Mouse (Mus musculus) liver, embryonic 11.5 days (tissue): ENCODE measurements at regions not wholly inside any gene's neighbourhood (a gene's known extent, or its start where the extent isn't known, plus 50 kb on each side); places are given as distances from the start of the nearest gene placed in this dataset.

Experiments used
- ATAC-seq: fragments of 200-750 bp; cut with Nextera tagmentation; replicated peaks from 2 replicates; pipeline ENCODE4 v1.8.0; 2017; ENCODE audit warnings: moderate number of reproducible peaks, mild to moderate bottlenecking, moderate TSS enrichment, moderate library complexity; ENCODE audit not compliant: low FRiP score
- DNase-seq: peaks from one replicate; pipeline ENCODE4 v3.0.0-alpha.2; 2017; ENCODE audit warnings: low spot score
- H3K27ac ChIP-seq: fragments of 300-500 bp; sonication (generic); 2 replicates; pipeline ENCODE4 v1.5.1; 2014; ENCODE audit warnings: mild to moderate bottlenecking, low read depth, low read length, control low read depth
- H3K27me3 ChIP-seq: fragments of 300-500 bp; sonication (generic); replicated peaks from 2 replicates; pipeline ENCODE4 v1.6.1; 2014; ENCODE audit warnings: low read length, mixed read lengths; ENCODE audit not compliant: control insufficient read depth, insufficient read depth
- H3K36me3 ChIP-seq: fragments of 300-500 bp; sonication (generic); 2 replicates; pipeline ENCODE4 v1.6.1; 2014; ENCODE audit warnings: mild to moderate bottlenecking, low read length, moderate library complexity, mixed read lengths; ENCODE audit not compliant: control insufficient read depth, insufficient read depth
- H3K4me1 ChIP-seq: fragments of 300-500 bp; sonication (generic); replicated peaks from 2 replicates; pipeline ENCODE4 v1.6.1; 2014; ENCODE audit warnings: low read length, mixed read lengths; ENCODE audit not compliant: control insufficient read depth, insufficient read depth
- H3K4me2 ChIP-seq: fragments of 300-500 bp; sonication (generic); 2 replicates; pipeline ENCODE4 v1.6.1; 2014; ENCODE audit warnings: mild to moderate bottlenecking, control low read depth, moderate library complexity
- H3K4me3 ChIP-seq: fragments of 300-500 bp; sonication (generic); 2 replicates; pipeline ENCODE4 v1.5.1; 2014; ENCODE audit warnings: low read depth, low read length, control low read depth
- H3K9ac ChIP-seq: fragments of 300-500 bp; sonication (generic); 2 replicates; pipeline ENCODE4 v1.6.1; 2014; ENCODE audit warnings: low read depth, low read length, control low read depth
- H3K9me3 ChIP-seq: fragments of 300-500 bp; sonication (generic); 2 replicates; pipeline ENCODE4 v1.6.1; 2016; ENCODE audit warnings: low read length, inconsistent platforms, mixed read lengths; ENCODE audit not compliant: control insufficient read depth
- WGBS: fragments of 180-500 bp; shearing (Covaris S2); extraction: QIAGEN DNeasy Blood & Tissue Kit; methylation state at CpG from one replicate; pipeline ENCODE4 v1.1.7; 2014; 5-methylcytosine and 5-hydroxymethylcytosine counted together

GRCm38 (mm10) chr3:38820787-38821186, 66.0 kb upstream of the Fat4 start:
- no peaks in the 10 kb centered on the region for H3K36me3 ChIP-seq
- WGBS: 69% methylated on average over 9 of the region's 9 CpGs
- H3K4me3 ChIP-seq: no peak overlapping the region
- no peaks in the 10 kb centered on the region for H3K4me1 ChIP-seq
- H3K4me2 ChIP-seq: no peak overlapping the region
- no peaks in the 10 kb centered on the region for H3K27me3 ChIP-seq
- no peaks in the 10 kb centered on the region for H3K9me3 ChIP-seq
- no peak overlapping the region for H3K9ac ChIP-seq
- ATAC-seq (no peak), DNase-seq (no peak)
- no peak overlapping the region for H3K27ac ChIP-seq

- WGBS: 86% methylated on average over 7 of the region's 7 CpGs
- Histone ChIP-seq H3K4me2 (no peak overlapping the region), H3K4me3 (no peak overlapping the region), H3K9ac (no peak overlapping the region), H3K27me3 (no peaks in the 10 kb centered on the region), H3K36me3 (no peaks in the 10 kb centered on the region), H3K4me1 (no peaks in the 10 kb centered on the region), H3K27ac (no peak overlapping the region), H3K9me3 (no peaks in the 10 kb centered on the region)
- ATAC-seq (no peak), DNase-seq (no peak)
Observed at GRCm38 (mm10) chr3:38820315-38820714, 66.4 kb upstream of the Fat4 start.

GRCm38 (mm10) chr3:38817651-38818050, 69.1 kb upstream of the Fat4 start:
- Histone ChIP-seq H3K4me2 (no peak overlapping the region), H3K27ac (no peak overlapping the region), H3K36me3 (no peaks in the 10 kb centered on the region), H3K4me1 (no peaks in the 10 kb centered on the region), H3K27me3 (no peaks in the 10 kb centered on the region), H3K9ac (no peak overlapping the region), H3K9me3 (no peaks in the 10 kb centered on the region), H3K4me3 (no peak overlapping the region)
- ATAC-seq (no peak), DNase-seq (no peak)
- WGBS: 84% methylated on average over 5 of the region's 5 CpGs

- H3K4me1 ChIP-seq: no peaks in the 10 kb centered on the region
- no peak overlapping the region for H3K4me2 ChIP-seq
- 83% methylated on average over 4 of the region's 4 CpGs for WGBS
Observed at GRCm38 (mm10) chr3:38812457-38812856, 74.3 kb upstream of the Fat4 start.

GRCm38 (mm10) chr3:38811635-38812034, 75.1 kb upstream of the Fat4 start:
- Histone ChIP-seq H3K36me3 (no peaks in the 10 kb centered on the region), H3K9me3 (no peaks in the 10 kb centered on the region), H3K4me1 (no peaks in the 10 kb centered on the region), H3K27ac (no peak overlapping the region), H3K9ac (no peak overlapping the region), H3K4me2 (no peak overlapping the region), H3K27me3 (no peaks in the 10 kb centered on the region), H3K4me3 (no peak overlapping the region)
- 78% methylated on average over 8 of the region's 8 CpGs for WGBS
- DNase-seq (no peak), ATAC-seq (no peak)

More at GRCm38 (mm10) chr3:38812457-38812856, 74.3 kb upstream of the Fat4 start:
- Histone ChIP-seq H3K9ac (no peak overlapping the region), H3K4me3 (no peak overlapping the region), H3K9me3 (no peaks in the 10 kb centered on the region), H3K36me3 (no peaks in the 10 kb centered on the region), H3K27ac (no peak overlapping the region), H3K27me3 (no peaks in the 10 kb centered on the region)
- ATAC-seq (no peak), DNase-seq (no peak)

GRCm38 (mm10) chr3:38806469-38807055, 80.2 kb upstream of the Fat4 start:
- no peaks in the 10 kb centered on the region for H3K36me3 ChIP-seq

GRCm38 (mm10) chr3:38806036-38806435, 80.7 kb upstream of the Fat4 start:
- Histone ChIP-seq H3K4me1 (no peaks in the 10 kb centered on the region), H3K27me3 (no peaks in the 10 kb centered on the region), H3K9ac (no peak overlapping the region), H3K4me2 (no peak overlapping the region), H3K27ac (no peak overlapping the region), H3K9me3 (no peaks in the 10 kb centered on the region), H3K36me3 (no peaks in the 10 kb centered on the region), H3K4me3 (no peak overlapping the region)
- 80% methylated on average over 5 of the region's 5 CpGs for WGBS
- no peak for ATAC-seq
- DNase-seq: no peak

More at GRCm38 (mm10) chr3:38806469-38807055, 80.2 kb upstream of the Fat4 start:
- WGBS: 77% methylated on average over 1 of the region's 1 CpGs
- DNase-seq: no peak
- Histone ChIP-seq H3K9me3 (no peaks in the 10 kb centered on the region), H3K27me3 (no peaks in the 10 kb centered on the region), H3K4me3 (no peak overlapping the region), H3K9ac (no peak overlapping the region), H3K4me1 (no peaks in the 10 kb centered on the region), H3K4me2 (no peak overlapping the region), H3K27ac (no peak overlapping the region)
- no peak for ATAC-seq

GRCm38 (mm10) chr3:38795646-38796301, 91.0 kb upstream of the Fat4 start:
- no peaks in the 10 kb centered on the region for H3K36me3 ChIP-seq
- no peak overlapping the region for H3K9ac ChIP-seq
- no peak overlapping the region for H3K4me3 ChIP-seq
- no peaks in the 10 kb centered on the region for H3K9me3 ChIP-seq
- no peak overlapping the region for H3K4me2 ChIP-seq
- ATAC-seq (no peak), DNase-seq (no peak)
- no peak overlapping the region for H3K27ac ChIP-seq
- no peaks in the 10 kb centered on the region for H3K4me1 ChIP-seq
- no peaks in the 10 kb centered on the region for H3K27me3 ChIP-seq
- 80% methylated on average over 11 of the region's 11 CpGs for WGBS

- WGBS: 69% methylated on average over 3 of the region's 3 CpGs
- DNase-seq (no peak), ATAC-seq (no peak)
- Histone ChIP-seq H3K9ac (no peak overlapping the region), H3K27me3 (no peaks in the 10 kb centered on the region), H3K4me2 (no peak overlapping the region), H3K4me3 (no peak overlapping the region), H3K4me1 (no peaks in the 10 kb centered on the region), H3K36me3 (no peaks in the 10 kb centered on the region), H3K27ac (no peak overlapping the region), H3K9me3 (no peaks in the 10 kb centered on the region)
Observed at GRCm38 (mm10) chr3:38793221-38793620, 93.5 kb upstream of the Fat4 start.
